Mouse (Mus musculus) urinary bladder, adult 18-20 months (tissue): ENCODE data around the gene Sp2.

Experiments
- DNase-seq, 2 experiments: peaks; one replicate each; pipeline ENCODE4 v3.0.0; 2022; ENCODE audit warnings: low spot score in 2 of 2, mixed read lengths in 2 of 2

Sp2 gene

GRCm38 (mm10) chr11:96938426-96938800 lies 44.3 kb downstream of the Sp2 start:
- no peak for DNase-seq

- peak in 1 of 2 experiments; percentile 71 for DNase-seq
Measured at GRCm38 (mm10) chr11:96937549-96938425, 45.0 kb downstream of the Sp2 start.

- DNase-seq: no peak
Measured at GRCm38 (mm10) chr11:96935872-96936650, 46.7 kb downstream of the Sp2 start.

GRCm38 (mm10) chr11:96934921-96935356 lies 47.8 kb downstream of the Sp2 start:
- DNase-seq: no peak

- no peak for DNase-seq
Measured at GRCm38 (mm10) chr11:96933562-96934276, 49.0 kb downstream of the Sp2 start.

GRCm38 (mm10) chr11:96931327-96932062 lies 51.3 kb downstream of the Sp2 start:
- DNase-seq: peak in 1 of 2 experiments; percentile 42

- DNase-seq: no peak
Measured at GRCm38 (mm10) chr11:96929766-96930331, 52.9 kb downstream of the Sp2 start.

GRCm38 (mm10) chr11:96929096-96929765 lies 53.5 kb downstream of the Sp2 start:
- DNase-seq: peak; percentile 44 to 47

- peak in 1 of 2 experiments; percentile 54 for DNase-seq
Measured at GRCm38 (mm10) chr11:96928691-96929090, 54.1 kb downstream of the Sp2 start.

- no peak for DNase-seq
Measured at GRCm38 (mm10) chr11:96928088-96928487, 54.7 kb downstream of the Sp2 start, which contains the start of gene Prr15l. TSS of gene Prr15l (plus strand) at chr11:96928104.

GRCm38 (mm10) chr11:96926587-96926986 lies 56.2 kb downstream of the Sp2 start:
- no peak for DNase-seq

- DNase-seq: no peak
Measured at GRCm38 (mm10) chr11:96925469-96926148, 57.1 kb downstream of the Sp2 start.

- no peak for DNase-seq
Measured at GRCm38 (mm10) chr11:96924861-96925260, 57.9 kb downstream of the Sp2 start.

GRCm38 (mm10) chr11:96919003-96919402 lies 63.8 kb downstream of the Sp2 start:
- no peak for DNase-seq

- DNase-seq: no peak
Measured at GRCm38 (mm10) chr11:96917415-96917814, 65.3 kb downstream of the Sp2 start.

GRCm38 (mm10) chr11:96916885-96917396 lies 65.8 kb downstream of the Sp2 start:
- DNase-seq: no peak

GRCm38 (mm10) chr11:96916044-96916884 lies 66.5 kb downstream of the Sp2 start, which contains the start of gene Cdk5rap3:
TSS of gene Cdk5rap3 (minus strand) at chr11:96916496.
- DNase-seq: peak; percentile 97 to 100

- no peak for DNase-seq
Measured at GRCm38 (mm10) chr11:96912682-96913081, 70.1 kb downstream of the Sp2 start.
